Mouse (Mus musculus) embryonic facial prominence, embryonic 14.5 days (tissue): ENCODE measurements at regions not wholly inside any gene's neighbourhood (a gene's known extent, or its start where the extent isn't known, plus 50 kb on each side); places are given as distances from the start of the nearest gene placed in this dataset.

Source experiments
- ATAC-seq: fragments of 200-750 bp; cut with Nextera tagmentation; 2 replicates; pipeline ENCODE4 v1.8.0; 2017; ENCODE audit warnings: low read depth, moderate number of reproducible peaks, moderate TSS enrichment
- DNase-seq: peaks from one replicate; pipeline ENCODE4 v3.0.0-alpha.2; 2015; ENCODE audit warnings: low spot score
- H3K27ac ChIP-seq: fragments of 300-500 bp; sonication (generic); replicated peaks from 2 replicates; pipeline ENCODE4 v1.5.1; 2014; ENCODE audit warnings: low read depth, mild to moderate bottlenecking, low read length, moderate library complexity
- H3K27me3 ChIP-seq: fragments of 300-500 bp; sonication (generic); replicated peaks from 2 replicates; pipeline ENCODE4 v1.6.1; 2014; ENCODE audit warnings: low read length; ENCODE audit not compliant: control insufficient read depth, insufficient read depth
- H3K36me3 ChIP-seq: fragments of 300-500 bp; sonication (generic); 2 replicates; pipeline ENCODE4 v1.6.1; 2014; ENCODE audit warnings: low read length, mixed read lengths; ENCODE audit not compliant: control insufficient read depth, insufficient read depth
- H3K4me1 ChIP-seq: fragments of 300-500 bp; sonication (generic); 2 replicates; pipeline ENCODE4 v1.6.1; 2014; ENCODE audit warnings: antibody characterized with exemption, low read length; ENCODE audit not compliant: control insufficient read depth, insufficient read depth
- H3K4me2 ChIP-seq: fragments of 300-500 bp; sonication (generic); 2 replicates; pipeline ENCODE4 v1.6.1; 2014; ENCODE audit warnings: low read depth, mild to moderate bottlenecking, low read length, moderate library complexity, mixed read lengths
- H3K4me3 ChIP-seq: fragments of 300-500 bp; sonication (generic); 2 replicates; pipeline ENCODE4 v1.5.1; 2014; ENCODE audit warnings: low read depth, mild to moderate bottlenecking, low read length
- H3K9ac ChIP-seq: fragments of 300-500 bp; sonication (generic); 2 replicates; pipeline ENCODE4 v1.6.1; 2014; ENCODE audit warnings: low read depth, mild to moderate bottlenecking, low read length, moderate library complexity, mixed read lengths
- H3K9me3 ChIP-seq: fragments of 300-500 bp; sonication (generic); 2 replicates; pipeline ENCODE4 v1.6.1; 2016; ENCODE audit warnings: low read length; ENCODE audit not compliant: control insufficient read depth
- WGBS: fragments of 180-500 bp; shearing (Covaris S2); extraction: QIAGEN DNeasy Blood & Tissue Kit; methylation state at CpG from one replicate; pipeline ENCODE4 v1.1.7; 2014; 5-methylcytosine and 5-hydroxymethylcytosine counted together

GRCm38 (mm10) chr17:4500504-4500903 is 493.6 kb upstream of the Arid1b start:
- no peaks in the 10 kb centered on the region for H3K9me3 ChIP-seq
- no peaks in the 10 kb centered on the region for H3K36me3 ChIP-seq
- ATAC-seq, result no peak
- H3K9ac ChIP-seq, result no peak overlapping the region
- WGBS, result 79% methylated on average over 5 of the region's 5 CpGs
- no peak overlapping the region for H3K4me2 ChIP-seq
- no peak overlapping the region for H3K4me3 ChIP-seq
- no peak for DNase-seq
- H3K27ac ChIP-seq, result no peak overlapping the region
- H3K4me1 ChIP-seq, result peaks cover 12% of the 10 kb centered on the region
- no peaks in the 10 kb centered on the region for H3K27me3 ChIP-seq

- Histone ChIP-seq H3K9ac (no peak overlapping the region), H3K9me3 (no peaks in the 10 kb centered on the region), H3K36me3 (no peaks in the 10 kb centered on the region), H3K4me3 (no peak overlapping the region), H3K27ac (no peak overlapping the region), H3K27me3 (no peaks in the 10 kb centered on the region), H3K4me1 (peaks cover 12% of the 10 kb centered on the region), H3K4me2 (no peak overlapping the region)
- WGBS, result 70% methylated on average over 1 of the region's 1 CpGs
- DNase-seq (peak; percentile 48), ATAC-seq (no peak)
Measured at GRCm38 (mm10) chr17:4501029-4501428, 493.1 kb upstream of the Arid1b start.

GRCm38 (mm10) chr17:4504951-4505350 is 489.2 kb upstream of the Arid1b start:
- ATAC-seq, result no peak
- Histone ChIP-seq H3K4me3 (no peak overlapping the region), H3K9me3 (no peaks in the 10 kb centered on the region), H3K4me2 (no peak overlapping the region), H3K9ac (no peak overlapping the region), H3K27ac (no peak overlapping the region), H3K27me3 (no peaks in the 10 kb centered on the region), H3K36me3 (no peaks in the 10 kb centered on the region), H3K4me1 (no peaks in the 10 kb centered on the region)
- 79% methylated on average over 6 of the region's 6 CpGs for WGBS
- DNase-seq, result no peak

GRCm38 (mm10) chr17:4509506-4509905 is 484.6 kb upstream of the Arid1b start:
- no peak for ATAC-seq
- H3K36me3 ChIP-seq, result no peaks in the 10 kb centered on the region
- H3K9ac ChIP-seq, result no peak overlapping the region
- 67% methylated on average over 3 of the region's 3 CpGs for WGBS
- H3K27me3 ChIP-seq, result no peaks in the 10 kb centered on the region
- H3K4me3 ChIP-seq, result no peak overlapping the region
- H3K9me3 ChIP-seq, result no peaks in the 10 kb centered on the region
- DNase-seq, result no peak
- no peak overlapping the region for H3K27ac ChIP-seq
- H3K4me2 ChIP-seq, result no peak overlapping the region
- H3K4me1 ChIP-seq, result no peaks in the 10 kb centered on the region

GRCm38 (mm10) chr17:4516141-4516540 is 478.0 kb upstream of the Arid1b start:
- 64% methylated on average over 7 of the region's 7 CpGs for WGBS
- DNase-seq (no peak), ATAC-seq (no peak)
- Histone ChIP-seq H3K4me3 (no peak overlapping the region), H3K27me3 (no peaks in the 10 kb centered on the region), H3K27ac (peak overlapping the region; percentile 25; the same call in 1 of the 2 replicates), H3K4me1 (0 out of 2 replicates have a peak, but pooled peaks cover 4% of the 10 kb centered on the region), H3K9ac (no peak overlapping the region), H3K36me3 (no peaks in the 10 kb centered on the region), H3K4me2 (no peak overlapping the region), H3K9me3 (no peaks in the 10 kb centered on the region)

GRCm38 (mm10) chr17:4516846-4517245 is 477.3 kb upstream of the Arid1b start:
- no peak overlapping the region for H3K4me2 ChIP-seq
- H3K9ac ChIP-seq, result no peak overlapping the region
- 0 out of 2 replicates have a peak, but pooled peaks cover 4% of the 10 kb centered on the region for H3K4me1 ChIP-seq
- no peaks in the 10 kb centered on the region for H3K27me3 ChIP-seq
- H3K36me3 ChIP-seq, result no peaks in the 10 kb centered on the region
- ATAC-seq, result no peak
- H3K27ac ChIP-seq, result no peak overlapping the region
- WGBS, result 23% methylated on average over 3 of the region's 3 CpGs
- H3K4me3 ChIP-seq, result no peak overlapping the region
- peak; percentile 48 for DNase-seq
- no peaks in the 10 kb centered on the region for H3K9me3 ChIP-seq

GRCm38 (mm10) chr17:4521031-4521430 is 473.1 kb upstream of the Arid1b start:
- H3K4me1 ChIP-seq, result 0 out of 2 replicates have a peak, but pooled peaks cover 4% of the 10 kb centered on the region
- no peak overlapping the region for H3K9ac ChIP-seq
- H3K9me3 ChIP-seq, result no peaks in the 10 kb centered on the region
- WGBS, result 85% methylated on average over 4 of the region's 4 CpGs
- no peak overlapping the region for H3K4me3 ChIP-seq
- no peaks in the 10 kb centered on the region for H3K36me3 ChIP-seq
- DNase-seq (no peak), ATAC-seq (no peak)
- H3K27me3 ChIP-seq, result no peaks in the 10 kb centered on the region
- H3K27ac ChIP-seq, result no peak overlapping the region
- no peak overlapping the region for H3K4me2 ChIP-seq

- ATAC-seq (no peak), DNase-seq (no peak)
- H3K4me2 ChIP-seq, result no peak overlapping the region
- H3K36me3 ChIP-seq, result no peaks in the 10 kb centered on the region
- H3K9me3 ChIP-seq, result no peaks in the 10 kb centered on the region
- WGBS, result 88% methylated on average over 7 of the region's 7 CpGs
- no peak overlapping the region for H3K4me3 ChIP-seq
- no peaks in the 10 kb centered on the region for H3K27me3 ChIP-seq
- no peak overlapping the region for H3K27ac ChIP-seq
- no peaks in the 10 kb centered on the region for H3K4me1 ChIP-seq
- no peak overlapping the region for H3K9ac ChIP-seq
Measured at GRCm38 (mm10) chr17:4526466-4526865, 467.7 kb upstream of the Arid1b start.

- no peak for ATAC-seq
- H3K27ac ChIP-seq, result no peak overlapping the region
- H3K4me3 ChIP-seq, result no peak overlapping the region
- 0 out of 2 replicates have a peak, but pooled peaks cover 4% of the 10 kb centered on the region for H3K9me3 ChIP-seq
- no peaks in the 10 kb centered on the region for H3K27me3 ChIP-seq
- no peak overlapping the region for H3K4me2 ChIP-seq
- no peaks in the 10 kb centered on the region for H3K4me1 ChIP-seq
- DNase-seq, result no peak
- no peaks in the 10 kb centered on the region for H3K36me3 ChIP-seq
- H3K9ac ChIP-seq, result no peak overlapping the region
- WGBS, result 97% methylated on average over 2 of the region's 2 CpGs
Measured at GRCm38 (mm10) chr17:4532126-4532525, 462.0 kb upstream of the Arid1b start.
